Mouse (Mus musculus) forebrain, embryonic 16.5 days (tissue): ENCODE results near the gene Adamts18. TPM values are rescaled to one million over a fixed set of nuclear protein-coding genes. Genes with fewer than 3 reads are reported as not detected.

Experiments
- ATAC-seq: fragments of 200-750 bp; cut with Nextera tagmentation; 2 replicates; pipeline ENCODE4 v1.8.0; 2017; ENCODE audit warnings: mild to moderate bottlenecking, moderate library complexity
- H3K27ac ChIP-seq: fragments of 300-500 bp; sonication (generic); 2 replicates; pipeline ENCODE4 v1.5.1; 2014; ENCODE audit warnings: low read length, control low read depth
- H3K27me3 ChIP-seq: fragments of 300-500 bp; sonication (generic); replicated peaks from 2 replicates; pipeline ENCODE4 v1.6.1; 2014; ENCODE audit warnings: low read length; ENCODE audit not compliant: control insufficient read depth, insufficient read depth
- H3K36me3 ChIP-seq: fragments of 300-500 bp; sonication (generic); 2 replicates; pipeline ENCODE4 v1.6.1; 2014; ENCODE audit not compliant: control insufficient read depth, insufficient read depth
- H3K4me1 ChIP-seq: fragments of 300-500 bp; sonication (generic); replicated peaks from 2 replicates; pipeline ENCODE4 v1.6.1; 2014; ENCODE audit warnings: low read length; ENCODE audit not compliant: control insufficient read depth, insufficient read depth
- H3K4me2 ChIP-seq: fragments of 300-500 bp; sonication (generic); 2 replicates; pipeline ENCODE4 v1.6.1; 2014; ENCODE audit warnings: mild to moderate bottlenecking, low read length, control low read depth
- H3K4me3 ChIP-seq: fragments of 300-500 bp; sonication (generic); replicated peaks from 2 replicates; pipeline ENCODE4 v1.5.1; 2014; ENCODE audit warnings: mild to moderate bottlenecking, low read length, control low read depth
- H3K9ac ChIP-seq: fragments of 300-500 bp; sonication (generic); replicated peaks from 2 replicates; pipeline ENCODE4 v1.6.1; 2014; ENCODE audit warnings: low read depth, low read length, control low read depth
- H3K9me3 ChIP-seq: fragments of 300-500 bp; sonication (generic); 2 replicates; pipeline ENCODE4 v1.6.1; 2016; ENCODE audit warnings: low read length; ENCODE audit not compliant: control insufficient read depth
- WGBS: fragments of 180-500 bp; shearing (Covaris S2); extraction: QIAGEN DNeasy Blood & Tissue Kit; methylation state at CpG from one replicate; pipeline ENCODE4 v1.1.7; 2014; 5-methylcytosine and 5-hydroxymethylcytosine counted together
- polyA plus RNA-seq: library from polyadenylated mRNA; unstranded; fragments of >200 nt; fragmentation: Nextera tagmentation; extraction: Ambion mirVana; gene quantifications from 2 replicates; pipeline ENCODE4 v1.2.1, GENCODE M21; 2015

Adamts18 gene
- polyA plus RNA-seq, 1 experiment from 2014 or later, result 23.3 TPM

DNA sequence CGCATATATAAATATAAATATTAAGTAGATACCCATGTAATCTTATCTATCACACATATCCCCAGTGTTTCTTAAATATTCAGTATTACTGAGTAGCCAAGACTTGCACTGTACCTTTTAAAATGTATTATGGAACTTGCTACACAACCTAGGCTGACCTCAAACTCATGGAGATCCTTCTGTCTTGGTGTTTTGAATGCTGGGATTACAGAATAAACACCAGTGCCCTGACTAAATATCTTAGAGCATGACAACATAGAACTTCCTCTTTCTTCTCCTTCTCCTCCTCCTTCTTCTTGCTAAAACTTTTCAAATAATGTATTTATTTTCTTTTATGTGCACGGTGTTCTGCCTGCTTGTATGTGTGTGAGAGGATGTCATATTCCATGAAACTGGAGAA lies 95.4 kb downstream of the Adamts18 start:
- no peaks in the 10 kb centered on the region for H3K4me1 ChIP-seq
- no peak overlapping the region for H3K9ac ChIP-seq
- no peak overlapping the region for H3K4me3 ChIP-seq
- H3K27ac ChIP-seq, result no peak overlapping the region
- 0 out of 2 replicates have a peak, but pooled peaks cover 4% of the 10 kb centered on the region for H3K36me3 ChIP-seq
- ATAC-seq, result no peak
- no peaks in the 10 kb centered on the region for H3K27me3 ChIP-seq
- H3K9me3 ChIP-seq, result no peaks in the 10 kb centered on the region
- WGBS, result 92% methylated on average over 2 of the region's 2 CpGs
- H3K4me2 ChIP-seq, result no peak overlapping the region

- Histone ChIP-seq H3K9ac (no peak overlapping the region), H3K36me3 (0 out of 2 replicates have a peak, but pooled peaks cover 4% of the 10 kb centered on the region), H3K4me1 (no peaks in the 10 kb centered on the region), H3K27me3 (no peaks in the 10 kb centered on the region), H3K27ac (no peak overlapping the region), H3K4me3 (no peak overlapping the region), H3K9me3 (no peaks in the 10 kb centered on the region), H3K4me2 (no peak overlapping the region)
- WGBS, result 86% methylated on average over 3 of the region's 3 CpGs
- no peak for ATAC-seq
These were observed 96.2 kb downstream of the Adamts18 start for GRCm38 (mm10) chr8:113752349-113752748.

DNA sequence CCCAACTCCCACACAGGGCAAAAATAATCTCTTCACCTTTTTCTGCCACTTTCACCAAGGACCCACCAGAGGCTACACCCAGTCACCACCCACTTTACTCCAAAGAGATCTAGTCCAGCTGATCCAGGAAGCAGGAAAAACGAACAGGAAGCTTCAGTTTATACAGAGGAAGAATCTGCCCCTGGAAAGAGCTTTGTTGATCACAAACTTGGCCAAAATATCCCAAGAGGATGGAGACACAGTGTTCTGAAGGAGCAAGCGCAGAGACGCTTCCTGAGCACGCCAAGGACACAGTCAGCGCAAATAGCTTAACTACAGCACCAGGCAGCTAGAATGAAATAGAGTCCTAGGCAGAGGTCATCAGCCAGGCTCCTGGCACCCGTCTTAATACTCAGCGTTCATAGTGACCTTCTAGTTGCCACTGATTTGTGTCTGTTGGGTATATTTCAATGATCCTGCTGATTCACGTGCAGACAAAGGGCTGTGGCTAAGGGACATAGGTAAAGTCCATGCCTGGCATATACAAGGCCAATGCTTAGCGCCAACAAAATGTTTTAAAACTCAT lies 113.0 kb downstream of the Adamts18 start:
- H3K4me3 ChIP-seq, result no peak overlapping the region
- no peak overlapping the region for H3K9ac ChIP-seq
- ATAC-seq, result no peak
- 87% methylated on average over 9 of the region's 9 CpGs for WGBS
- no peaks in the 10 kb centered on the region for H3K4me1 ChIP-seq
- H3K36me3 ChIP-seq, result no peaks in the 10 kb centered on the region
- H3K4me2 ChIP-seq, result no peak overlapping the region
- H3K9me3 ChIP-seq, result no peaks in the 10 kb centered on the region
- no peaks in the 10 kb centered on the region for H3K27me3 ChIP-seq
- no peak overlapping the region for H3K27ac ChIP-seq

GRCm38 (mm10) chr8:113725331-113725730 lies 123.2 kb downstream of the Adamts18 start:
- H3K4me2 ChIP-seq, result no peak overlapping the region
- 41% methylated on average over 8 of the region's 8 CpGs for WGBS
- no peak overlapping the region for H3K4me3 ChIP-seq
- no peaks in the 10 kb centered on the region for H3K27me3 ChIP-seq
- peaks cover 7% of the 10 kb centered on the region for H3K4me1 ChIP-seq
- no peak overlapping the region for H3K9ac ChIP-seq
- no peaks in the 10 kb centered on the region for H3K9me3 ChIP-seq
- H3K36me3 ChIP-seq, result no peaks in the 10 kb centered on the region
- ATAC-seq, result no peak
- H3K27ac ChIP-seq, result no peak overlapping the region

DNA sequence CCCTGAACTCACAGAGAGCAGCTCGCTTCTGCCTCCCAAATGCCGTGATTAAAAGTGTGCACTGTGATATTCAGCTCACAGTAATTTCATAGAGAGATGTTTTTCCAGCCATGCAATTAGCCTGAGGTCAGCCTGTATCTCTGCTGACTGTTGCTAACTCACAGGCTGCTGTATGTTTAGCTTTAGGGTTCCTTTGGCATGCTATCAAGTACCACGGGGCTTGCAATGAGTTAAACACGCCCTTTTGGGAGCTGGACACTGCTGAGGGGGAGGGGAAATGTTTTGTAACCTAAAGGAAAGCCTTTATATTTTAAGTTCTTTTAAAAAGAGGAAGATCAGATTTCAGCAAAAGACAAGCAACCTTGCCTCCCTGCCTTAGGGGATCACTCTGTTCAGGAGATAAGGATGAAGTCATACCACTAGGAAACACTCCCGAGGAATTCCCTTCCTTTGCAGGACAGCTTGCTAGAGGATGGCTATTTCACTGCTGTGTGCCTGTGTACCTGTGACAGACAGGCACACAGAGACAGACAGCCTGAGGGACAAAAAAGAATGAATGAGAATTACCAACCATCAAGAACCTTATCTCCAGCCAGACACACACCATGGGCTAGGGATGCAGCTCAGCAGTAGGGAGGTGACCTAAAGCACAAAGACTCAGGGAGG lies 124.5 kb downstream of the Adamts18 start:
- no peak for ATAC-seq
- 46% methylated on average over 5 of the region's 5 CpGs for WGBS
- Histone ChIP-seq H3K9me3 (no peaks in the 10 kb centered on the region), H3K4me3 (no peak overlapping the region), H3K9ac (no peak overlapping the region), H3K27me3 (no peaks in the 10 kb centered on the region), H3K36me3 (no peaks in the 10 kb centered on the region), H3K27ac (no peak overlapping the region), H3K4me2 (no peak overlapping the region), H3K4me1 (peaks cover 7% of the 10 kb centered on the region)

GRCm38 (mm10) chr8:113721459-113721858 lies 127.1 kb downstream of the Adamts18 start:
- Histone ChIP-seq H3K4me3 (no peak overlapping the region), H3K9me3 (no peaks in the 10 kb centered on the region), H3K27me3 (no peaks in the 10 kb centered on the region), H3K9ac (no peak overlapping the region), H3K4me1 (peaks cover 7% of the 10 kb centered on the region), H3K36me3 (no peaks in the 10 kb centered on the region), H3K4me2 (no peak overlapping the region), H3K27ac (no peak overlapping the region)
- peak; percentile 62; the same call in 1 of the 2 replicates for ATAC-seq
- 45% methylated on average over 13 of the region's 13 CpGs for WGBS

DNA sequence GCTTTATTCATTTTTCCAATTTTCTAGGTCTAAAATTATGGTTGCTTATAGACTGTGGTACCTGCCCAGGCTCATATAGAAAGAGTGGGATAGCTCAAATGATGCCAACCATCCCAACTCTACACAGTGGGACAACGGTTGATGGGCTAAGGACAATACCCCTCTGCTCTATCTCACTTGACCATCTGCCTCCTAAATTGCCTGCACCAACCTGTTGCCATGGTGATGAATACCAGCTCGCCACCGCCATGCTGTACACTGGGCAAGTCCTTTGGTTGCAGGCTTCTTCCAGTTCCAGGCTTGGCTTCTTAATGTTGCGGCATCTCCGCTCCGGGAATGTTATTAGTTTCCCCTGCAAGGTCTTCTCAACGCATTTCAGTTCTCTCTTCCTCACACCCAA lies 143.6 kb downstream of the Adamts18 start:
- Histone ChIP-seq H3K4me3 (no peak overlapping the region), H3K36me3 (peaks cover 4% of the 10 kb centered on the region; the same call in 1 of the 2 replicates), H3K4me1 (no peaks in the 10 kb centered on the region; the same call in 1 of the 2 replicates), H3K9ac (no peak overlapping the region), H3K27me3 (no peaks in the 10 kb centered on the region), H3K27ac (no peak overlapping the region), H3K4me2 (no peak overlapping the region), H3K9me3 (no peaks in the 10 kb centered on the region)
- 62% methylated on average over 7 of the region's 7 CpGs for whole genome bisulfite sequencing
- ATAC-seq, result no peak

- H3K4me3 ChIP-seq, result no peak overlapping the region
- H3K36me3 ChIP-seq, result no peaks in the 10 kb centered on the region
- H3K27me3 ChIP-seq, result no peaks in the 10 kb centered on the region
- H3K4me1 ChIP-seq, result peaks cover 14% of the 10 kb centered on the region
- H3K27ac ChIP-seq, result peak overlapping the region; percentile 73
- 45% methylated on average over 14 of the region's 14 CpGs for WGBS
- H3K9me3 ChIP-seq, result no peaks in the 10 kb centered on the region
- H3K4me2 ChIP-seq, result peak overlapping the region; percentile 14; the same call in 1 of the 2 replicates
- ATAC-seq, result peak; percentile 68
- no peak overlapping the region for H3K9ac ChIP-seq
These were observed 156.8 kb downstream of the Adamts18 start for GRCm38 (mm10) chr8:113691622-113692343.

- H3K4me1 ChIP-seq, result peaks cover 14% of the 10 kb centered on the region
- no peak for ATAC-seq
- H3K27ac ChIP-seq, result no peak overlapping the region
- 82% methylated on average over 8 of the region's 8 CpGs for WGBS
- no peak overlapping the region for H3K4me2 ChIP-seq
- no peak overlapping the region for H3K9ac ChIP-seq
- no peaks in the 10 kb centered on the region for H3K9me3 ChIP-seq
- no peaks in the 10 kb centered on the region for H3K36me3 ChIP-seq
- no peaks in the 10 kb centered on the region for H3K27me3 ChIP-seq
- no peak overlapping the region for H3K4me3 ChIP-seq
These were observed 160.0 kb downstream of the Adamts18 start for GRCm38 (mm10) chr8:113688543-113688915.
